Mouse (Mus musculus): Measurements from ENCODE around the gene Twnk. TPM values are rescaled to one million over a fixed set of nuclear protein-coding genes. Genes with fewer than 3 reads are reported as not detected.
A peak's percentile ranks its signal among the peaks of the same experiment; 100 is the strongest.

The Twnk gene
- polyA plus RNA-seq, 1 experiment from 2014 or later: 20.5 TPM

DNA sequence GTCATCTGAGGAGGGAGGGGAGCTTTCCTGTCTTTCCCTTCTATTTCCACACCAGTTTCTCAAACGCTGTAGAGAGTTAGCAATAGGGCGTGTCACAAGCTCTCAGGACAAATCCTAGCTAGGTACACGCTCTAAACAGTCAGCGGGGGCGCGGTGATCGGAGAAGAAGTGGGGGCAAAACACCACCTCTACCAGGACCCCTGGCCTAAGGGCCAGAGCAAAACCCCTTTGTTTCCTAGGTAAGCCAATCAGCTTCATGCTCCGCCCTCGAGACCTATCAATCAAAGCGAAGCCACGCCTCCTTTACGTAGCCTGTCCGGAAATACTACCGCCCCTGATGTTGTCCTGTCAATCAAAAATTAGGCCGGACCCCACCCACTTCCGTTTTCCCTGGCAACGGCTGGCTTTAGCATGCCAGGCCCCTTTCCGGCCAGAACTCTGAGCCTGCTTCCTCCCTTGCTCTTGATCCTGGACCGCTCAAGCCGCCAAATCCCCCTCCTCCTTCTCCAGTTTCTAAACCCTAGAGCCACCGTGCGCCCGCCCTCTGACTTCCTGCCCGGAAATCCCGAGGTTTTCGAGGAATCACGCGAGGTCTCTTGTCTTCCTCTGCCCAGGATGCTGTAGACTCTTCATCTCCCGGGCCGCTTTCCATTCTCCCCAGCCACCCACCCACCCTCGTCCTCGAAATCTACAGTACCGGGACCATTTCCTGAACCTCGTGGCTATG is 52.8 kb downstream of the Twnk start:
- under 1% methylated on average over 34 of the region's 34 CpGs for WGBS
- Histone ChIP-seq H3K4me2 (replicated peaks) (peak overlapping the region; percentile 78), H3K4me3 (replicated peaks) (peak overlapping the region; percentile 52), H3K9ac (peak overlapping the region; percentile 74), H3K9me3 (no peaks in the 10 kb centered on the region), H3K4me1 (replicated peaks) (peaks cover 11% of the 10 kb centered on the region; the same call in 1 of the 2 replicates), H3K27me3 (replicated peaks) (no peaks in the 10 kb centered on the region; the same call in 1 of the 2 replicates), H3K27ac (peak overlapping the region; percentile 98), H3K36me3 (0 out of 2 replicates have a peak, but pooled peaks cover 2% of the 10 kb centered on the region)
- ATAC-seq: peak; percentile 94

- H3K4me3 ChIP-seq (replicated peaks): peak overlapping the region; percentile 52
- no peak; the same call in none of the 2 replicates for ATAC-seq
- H3K36me3 ChIP-seq: 0 out of 2 replicates have a peak, but pooled peaks cover 2% of the 10 kb centered on the region
- WGBS: under 1% methylated on average over 14 of the region's 14 CpGs
- peak overlapping the region; percentile 74 for H3K9ac ChIP-seq
- H3K4me2 ChIP-seq (replicated peaks): peak overlapping the region; percentile 78
- H3K27me3 ChIP-seq (replicated peaks): no peaks in the 10 kb centered on the region; the same call in 1 of the 2 replicates
- H3K9me3 ChIP-seq: no peaks in the 10 kb centered on the region
- peaks cover 11% of the 10 kb centered on the region; the same call in 1 of the 2 replicates for H3K4me1 ChIP-seq (replicated peaks)
- peak overlapping the region; percentile 98 for H3K27ac ChIP-seq
Measured at GRCm38 (mm10) chr19:45058841-45059240, 53.4 kb downstream of the Twnk start.

Other genes with a start within 250 kb of the Twnk start
- 0.04 and 0.11 TPM in 2 replicates for gene Pax2, start 249.6 kb upstream of the Twnk start, polyA plus RNA-seq (2015; fragmentation: Nextera tagmentation; extraction: Ambion mirVana)
- 31.9 and 33.9 TPM in 2 replicates for gene Slf2, start 74.5 kb upstream of the Twnk start, polyA plus RNA-seq (2015; fragmentation: Nextera tagmentation; extraction: Ambion mirVana)
- gene Sema4g, start 16.6 kb upstream of the Twnk start, polyA plus RNA-seq (2015; fragmentation: Nextera tagmentation; extraction: Ambion mirVana): 13.7 and 16.2 TPM in 2 replicates
- gene Mrpl43, start 779 bp downstream of the Twnk start, polyA plus RNA-seq (2015; fragmentation: Nextera tagmentation; extraction: Ambion mirVana): 73.8 and 76.7 TPM in 2 replicates
- gene Lzts2, start 8.8 kb downstream of the Twnk start, polyA plus RNA-seq (2015; fragmentation: Nextera tagmentation; extraction: Ambion mirVana): 56.9 and 63.2 TPM in 2 replicates
- gene Pdzd7, start 40.1 kb downstream of the Twnk start, polyA plus RNA-seq (2015; fragmentation: Nextera tagmentation; extraction: Ambion mirVana): 0.40 and 0.43 TPM in 2 replicates
- 19.0 and 19.4 TPM in 2 replicates for gene Sfxn3, start 41.8 kb downstream of the Twnk start, polyA plus RNA-seq (2015; fragmentation: Nextera tagmentation; extraction: Ambion mirVana)
- gene Kazald1, start 69.6 kb downstream of the Twnk start, polyA plus RNA-seq (2015; fragmentation: Nextera tagmentation; extraction: Ambion mirVana): 1.5 and 1.8 TPM in 2 replicates
- 0.11 and 0.14 TPM in 2 replicates for gene Tlx1, start 145.0 kb downstream of the Twnk start, polyA plus RNA-seq (2015; fragmentation: Nextera tagmentation; extraction: Ambion mirVana)
- 0.08 TPM in 1 of 2 replicates, not detected in the other for gene Lbx1, start 230.1 kb downstream of the Twnk start, polyA plus RNA-seq (2015; fragmentation: Nextera tagmentation; extraction: Ambion mirVana)

All from intestine, embryonic 15.5 days (tissue).